Mouse (Mus musculus) NIH3T3 (cell line): ENCODE data around the gene Kdm7a.
A peak's percentile ranks its signal among the peaks of the same experiment; 100 is the strongest.

Experiments used
- DNase-seq: peaks from one replicate; pipeline ENCODE4 v3.0.0-alpha.2; 2012; ENCODE audit warnings: low read depth

Gene Kdm7a

GRCm38 (mm10) chr6:39205650-39206580, 674 bp downstream of the Kdm7a start:
- DNase-seq = peak; percentile 47

- peak; percentile 93 for DNase-seq
Measured at GRCm38 (mm10) chr6:39205064-39205649, 1.4 kb downstream of the Kdm7a start.

- DNase-seq = peak; percentile 45
Measured at GRCm38 (mm10) chr6:39204444-39204843, 2.1 kb downstream of the Kdm7a start.

GRCm38 (mm10) chr6:39203236-39203635, 3.4 kb downstream of the Kdm7a start:
- no peak for DNase-seq

GRCm38 (mm10) chr6:39193006-39193405, 13.6 kb downstream of the Kdm7a start:
- DNase-seq = no peak

- no peak for DNase-seq
Measured at GRCm38 (mm10) chr6:39191518-39191917, 15.1 kb downstream of the Kdm7a start.

- peak; percentile 59 for DNase-seq
Measured at GRCm38 (mm10) chr6:39187227-39187626, 19.4 kb downstream of the Kdm7a start.

GRCm38 (mm10) chr6:39169089-39169488, 37.5 kb downstream of the Kdm7a start:
- no peak for DNase-seq

- DNase-seq = no peak
Measured at GRCm38 (mm10) chr6:39164891-39165290, 41.7 kb downstream of the Kdm7a start.

GRCm38 (mm10) chr6:39161975-39162374, 44.6 kb downstream of the Kdm7a start:
- DNase-seq = no peak

GRCm38 (mm10) chr6:39146041-39146440, 60.5 kb downstream of the Kdm7a start:
- peak; percentile 53 for DNase-seq

- DNase-seq = no peak
Measured at GRCm38 (mm10) chr6:39132556-39132955, 74.0 kb downstream of the Kdm7a start.

- DNase-seq = no peak
Measured at GRCm38 (mm10) chr6:39131480-39131879, 75.1 kb downstream of the Kdm7a start.

- no peak for DNase-seq
Measured at GRCm38 (mm10) chr6:39124719-39125118, 81.9 kb downstream of the Kdm7a start.

GRCm38 (mm10) chr6:39120685-39121084, 85.9 kb downstream of the Kdm7a start:
- DNase-seq = peak; percentile 18

- no peak for DNase-seq
Measured at GRCm38 (mm10) chr6:39118456-39118881, 88.1 kb downstream of the Kdm7a start.

- DNase-seq = peak; percentile 84
Measured at GRCm38 (mm10) chr6:39117584-39118455, 88.8 kb downstream of the Kdm7a start, which contains the start of gene Parp12. Gene Parp12, minus strand, starts transcription at chr6:39118349.

GRCm38 (mm10) chr6:39115438-39115837, 91.2 kb downstream of the Kdm7a start:
- no peak for DNase-seq

GRCm38 (mm10) chr6:39113141-39113540, 93.4 kb downstream of the Kdm7a start:
- no peak for DNase-seq

- DNase-seq = no peak
Measured at GRCm38 (mm10) chr6:39112701-39113100, 93.9 kb downstream of the Kdm7a start.

- DNase-seq = peak; percentile 26
Measured at GRCm38 (mm10) chr6:39106812-39107211, 99.8 kb downstream of the Kdm7a start.

GRCm38 (mm10) chr6:39104631-39105030, 102.0 kb downstream of the Kdm7a start:
- DNase-seq = no peak
